Mouse (Mus musculus) stomach, postnatal 0 days (tissue): ENCODE data around the gene Dhx37.

Source experiments
- CTCF ChIP-seq: IDR thresholded peaks from 2 replicates; pipeline ENCODE4 v1.5.1; 2016; ENCODE audit warnings: antibody characterized with exemption, low read depth, mild to moderate bottlenecking, moderate library complexity
- EP300 ChIP-seq: optimal IDR thresholded peaks from 2 replicates; pipeline ENCODE3; 2016; ENCODE audit warnings: antibody characterized with exemption

DNA sequence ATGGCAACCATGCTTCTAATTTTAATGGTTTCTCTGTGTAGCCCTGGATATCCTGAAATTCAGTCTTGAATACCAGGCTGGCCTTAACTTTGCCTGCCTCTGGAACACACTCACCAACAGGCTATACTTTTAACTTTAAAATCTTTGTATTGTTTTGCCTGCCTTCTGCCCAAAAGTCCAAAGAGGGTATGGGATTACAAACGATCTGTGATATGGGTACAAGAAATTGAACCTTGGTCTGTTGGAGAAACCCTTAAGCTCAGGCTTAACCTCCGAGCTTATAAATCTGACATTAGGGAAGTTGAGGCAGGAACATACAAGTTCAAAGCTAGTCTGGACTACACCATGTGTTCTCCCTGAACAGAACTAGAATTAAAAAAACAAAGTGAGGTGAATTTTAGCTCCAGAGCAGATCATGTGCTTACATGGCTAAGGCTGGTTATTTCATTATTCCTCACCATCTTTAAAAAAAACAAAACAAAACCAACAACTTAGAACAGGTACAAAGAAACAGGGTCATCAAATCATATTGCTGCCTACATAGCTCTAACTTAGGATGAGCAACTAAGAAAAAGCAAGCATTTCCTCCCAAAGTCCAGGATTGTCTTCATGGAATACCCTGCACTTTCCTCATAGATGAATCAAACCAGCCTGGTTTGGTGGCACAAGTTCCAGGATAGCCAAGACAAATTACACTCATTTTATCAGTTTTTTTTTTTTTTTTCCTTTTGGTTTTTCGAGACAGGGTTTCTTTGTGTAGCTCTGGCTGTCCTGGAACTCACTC is 50.1 kb downstream of the Dhx37 start:
- TF ChIP-seq CTCF (no peak), EP300 (no peak)
